Mouse (Mus musculus): ENCODE data around the gene Bik. TPM values are rescaled to one million over a fixed set of nuclear protein-coding genes. Genes with fewer than 3 reads are reported as not detected.
A peak's percentile ranks its signal among the peaks of the same experiment; 100 is the strongest.

Bik gene
- total RNA-seq, 2 experiments from 2014 or later: 8.2 to 9.1 TPM

DNA sequence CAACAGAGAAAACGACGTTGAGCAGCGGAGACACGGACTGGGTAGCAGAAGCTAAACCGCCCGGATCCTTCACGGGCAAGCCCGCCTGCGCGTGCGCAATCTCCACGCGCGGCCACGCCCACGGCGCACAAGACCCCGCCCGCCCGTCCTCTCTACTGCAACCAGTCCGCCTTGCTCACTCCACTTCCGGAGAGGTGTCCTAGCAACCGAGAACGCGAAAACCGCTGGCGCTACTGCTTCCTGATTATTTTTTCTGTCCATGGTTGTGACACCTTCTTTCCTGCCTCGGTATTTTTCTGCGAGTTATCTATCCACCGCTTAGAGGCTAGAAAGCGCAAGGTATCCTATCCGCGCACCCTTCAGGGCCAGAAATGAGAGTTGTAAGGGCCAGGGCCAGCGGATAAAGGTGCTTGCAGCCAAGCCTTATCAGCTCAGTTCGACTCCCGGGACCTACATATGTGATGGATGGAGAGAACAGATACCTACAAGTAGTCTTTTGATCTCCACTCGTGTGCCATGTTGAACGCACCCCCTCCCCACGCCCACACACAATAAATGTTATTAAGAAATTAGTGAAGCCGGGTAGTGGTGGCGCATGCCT is 15.8 kb upstream of the Bik start, which contains the start of gene Ttll1:
TSS of gene Ttll1 (minus strand) at position 89 of the 601 bp plus-strand sequence.
- peak; percentile 89 to 91 for DNase-seq (ENCODE audit: low spot score in 2 of 2)

DNA sequence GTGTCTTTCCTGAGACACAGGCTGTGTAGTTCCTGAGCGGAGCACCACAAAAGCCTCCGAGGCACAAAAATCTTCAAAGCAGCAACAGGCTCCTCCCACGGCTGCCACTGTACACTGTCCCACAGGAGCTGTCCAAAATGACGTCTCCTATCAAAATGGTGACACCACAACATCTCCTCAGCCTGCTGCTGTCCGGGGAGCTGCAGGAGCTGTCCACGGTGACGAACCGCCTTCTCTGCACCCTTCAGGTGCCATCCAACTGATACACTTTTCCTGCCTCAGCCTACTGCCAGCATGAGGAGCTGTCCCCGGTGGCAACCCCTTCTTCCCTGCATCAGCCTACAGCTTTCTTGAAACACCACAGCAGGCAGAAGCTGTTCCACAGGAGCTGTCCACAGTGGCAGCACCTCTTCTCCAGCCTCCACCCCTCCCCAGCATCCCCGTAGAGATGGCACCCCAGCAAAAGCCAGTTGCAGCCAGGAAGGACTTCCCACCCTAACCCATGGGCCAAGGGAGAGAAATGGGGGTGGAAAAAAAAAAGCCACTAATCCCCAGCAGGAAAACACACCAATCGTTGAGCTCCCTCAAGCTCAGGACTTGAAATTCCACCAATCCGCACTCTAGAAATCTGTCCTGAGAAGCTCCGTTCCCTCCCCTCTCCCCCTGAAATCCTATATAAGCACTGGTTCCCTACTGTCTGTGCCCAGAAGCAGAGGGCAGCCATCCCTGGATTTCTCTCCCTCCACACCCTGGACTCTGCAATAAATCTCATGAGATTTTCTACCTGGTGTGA is 14.0 kb upstream of the Bik start:
- no peak for DNase-seq (ENCODE audit: low spot score in 2 of 2)

DNA sequence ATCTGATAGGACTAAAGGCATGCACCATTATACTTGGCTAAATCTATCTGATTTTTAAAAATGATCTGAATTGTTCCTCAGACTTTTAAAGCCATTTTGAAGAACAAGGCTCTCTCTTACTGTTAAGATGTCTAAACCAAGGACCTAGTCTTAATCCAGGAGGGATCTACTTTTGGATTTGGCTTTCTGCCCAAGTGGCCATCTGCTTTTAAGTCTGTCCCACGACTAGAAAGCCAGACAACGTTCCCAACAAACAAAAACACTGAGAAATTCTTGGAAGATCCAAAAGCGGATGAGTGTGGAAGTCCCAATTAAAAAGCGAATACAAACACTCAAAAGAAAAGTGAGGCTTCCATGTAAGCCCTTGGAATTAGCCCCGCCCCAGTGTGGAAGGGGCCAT is 11.6 kb upstream of the Bik start:
- no peak for DNase-seq (ENCODE audit: low spot score in 2 of 2)

- DNase-seq (ENCODE audit: low spot score in 2 of 2): peak in 1 of 2 experiments; percentile 46
These were observed 8.2 kb upstream of the Bik start for GRCm38 (mm10) chr15:83518215-83519048.

- DNase-seq (ENCODE audit: low spot score in 2 of 2): no peak
These were observed 5.7 kb upstream of the Bik start for GRCm38 (mm10) chr15:83520861-83521382.

DNA sequence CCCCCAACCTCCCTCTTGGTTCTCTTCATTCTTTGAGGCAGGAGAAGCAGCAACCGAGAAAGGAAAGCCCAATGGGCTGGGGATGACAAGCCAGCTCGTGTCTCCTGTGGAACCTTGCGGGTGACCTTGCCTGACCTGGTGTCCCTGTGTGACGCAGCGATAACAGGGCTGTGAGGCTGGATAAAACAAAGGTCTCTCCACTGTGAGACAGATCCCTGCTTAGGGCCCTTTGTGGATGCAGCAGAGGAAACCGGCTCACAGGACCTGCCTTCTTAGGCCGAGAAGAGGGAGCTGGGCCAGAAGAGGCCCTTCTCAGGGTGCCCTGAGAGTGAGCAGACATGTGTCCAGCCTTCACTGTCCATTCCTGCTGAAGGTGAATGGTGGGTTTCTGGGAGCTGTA is 3.5 kb upstream of the Bik start:
- no peak for DNase-seq (ENCODE audit: low spot score in 2 of 2)

- DNase-seq (ENCODE audit: low spot score in 2 of 2): no peak
These were observed 2.9 kb upstream of the Bik start for GRCm38 (mm10) chr15:83523638-83524332.

DNA sequence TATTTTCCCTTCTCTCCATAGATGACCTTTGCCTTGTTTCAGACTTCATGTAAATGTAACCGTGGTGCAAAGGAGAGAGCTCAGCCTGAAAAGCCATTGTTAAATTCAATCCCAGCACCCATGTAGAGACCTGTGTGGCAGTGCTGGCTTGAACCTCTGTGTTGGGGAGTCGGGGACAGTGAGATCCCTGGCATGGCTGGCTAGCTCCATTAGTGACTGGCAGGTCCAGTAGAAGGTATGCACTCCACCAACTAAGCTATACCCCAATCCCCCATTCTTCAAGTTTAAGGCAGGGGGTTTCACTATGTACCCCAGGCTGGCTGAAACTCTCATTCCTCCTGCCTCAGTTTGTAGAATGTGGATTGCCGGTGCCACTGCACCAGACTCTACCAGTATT is 2.3 kb upstream of the Bik start:
- DNase-seq (ENCODE audit: low spot score in 2 of 2): no peak

GRCm38 (mm10) chr15:83527092-83527437 is 403 bp downstream of the Bik start:
- no peak for DNase-seq (ENCODE audit: low spot score in 2 of 2)

GRCm38 (mm10) chr15:83527747-83528146 is 1.1 kb downstream of the Bik start:
- no peak for DNase-seq (ENCODE audit: low spot score in 2 of 2)

- no peak for DNase-seq (ENCODE audit: low spot score in 2 of 2)
These were observed 2.2 kb downstream of the Bik start for GRCm38 (mm10) chr15:83528892-83529291.

DNA sequence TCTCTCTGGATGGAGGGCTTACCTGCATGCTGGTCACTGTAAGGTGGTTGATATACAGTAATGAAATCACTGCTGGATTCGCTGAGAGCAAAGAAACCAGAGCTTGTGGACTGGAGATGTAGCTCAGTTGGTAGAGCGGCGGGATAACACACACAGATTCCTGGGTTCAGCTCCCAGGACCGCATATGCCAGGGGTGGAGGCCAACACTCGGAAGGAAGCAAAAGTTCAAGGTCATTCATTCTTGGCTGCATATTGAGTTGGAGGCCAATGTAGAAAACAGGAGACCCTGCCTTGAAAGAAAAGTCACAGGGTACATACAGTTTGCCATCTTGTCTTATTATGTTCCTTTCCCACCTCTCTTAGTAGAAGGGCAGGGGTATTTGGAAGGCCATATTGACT is 3.1 kb downstream of the Bik start:
- no peak for DNase-seq (ENCODE audit: low spot score in 2 of 2)

GRCm38 (mm10) chr15:83530233-83530632 is 3.6 kb downstream of the Bik start:
- no peak for DNase-seq (ENCODE audit: low spot score in 2 of 2)

- DNase-seq (ENCODE audit: low spot score in 2 of 2): no peak
These were observed 4.0 kb downstream of the Bik start for GRCm38 (mm10) chr15:83530688-83531087.

DNA sequence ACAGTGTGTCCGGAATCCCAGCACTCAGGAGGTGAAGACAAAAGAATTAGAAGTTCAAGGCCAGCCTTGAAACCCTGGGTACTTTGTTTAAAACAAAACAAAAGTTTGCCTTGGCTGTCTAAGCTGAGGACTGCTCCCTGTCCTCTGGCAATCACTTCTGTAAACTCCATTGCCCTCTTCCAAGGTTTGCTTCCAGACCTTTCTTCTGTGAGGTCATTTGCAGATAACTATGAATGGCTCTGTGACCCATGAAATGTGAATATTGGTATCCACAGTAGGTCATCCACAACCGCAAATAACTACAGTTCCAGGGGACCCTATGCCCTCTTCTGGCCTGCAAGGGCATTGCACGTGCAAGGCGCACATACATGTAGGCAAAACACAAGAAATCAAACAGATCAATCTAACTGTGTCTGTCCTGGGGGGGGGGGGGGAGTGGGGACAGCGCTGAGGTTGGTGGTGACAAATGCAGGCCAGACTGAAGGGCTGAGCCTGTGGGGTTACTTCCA is 5.4 kb downstream of the Bik start:
- DNase-seq (ENCODE audit: low spot score in 2 of 2): no peak

GRCm38 (mm10) chr15:83532606-83533005 is 5.9 kb downstream of the Bik start:
- DNase-seq (ENCODE audit: low spot score in 2 of 2): no peak

- DNase-seq (ENCODE audit: low spot score in 2 of 2): no peak
These were observed 8.6 kb downstream of the Bik start for GRCm38 (mm10) chr15:83534960-83535889.

DNA sequence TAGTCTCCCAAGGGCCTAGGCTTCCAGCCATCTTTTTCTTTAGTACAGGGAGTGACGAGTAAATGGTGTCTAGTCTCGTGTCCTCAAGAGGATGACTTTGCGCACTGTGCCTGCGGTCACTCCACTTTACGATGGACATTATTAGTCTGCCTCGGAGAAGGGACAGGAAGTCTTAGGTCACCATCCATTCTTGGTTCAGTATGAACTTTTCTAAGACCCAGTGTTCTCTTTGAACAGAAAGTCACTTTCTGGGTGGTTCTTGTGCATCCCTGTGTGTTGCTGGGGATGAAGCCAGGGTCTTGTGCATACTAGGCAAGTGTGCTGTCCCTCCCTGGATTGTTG is 9.2 kb downstream of the Bik start:
- no peak for DNase-seq (ENCODE audit: low spot score in 2 of 2)

DNA sequence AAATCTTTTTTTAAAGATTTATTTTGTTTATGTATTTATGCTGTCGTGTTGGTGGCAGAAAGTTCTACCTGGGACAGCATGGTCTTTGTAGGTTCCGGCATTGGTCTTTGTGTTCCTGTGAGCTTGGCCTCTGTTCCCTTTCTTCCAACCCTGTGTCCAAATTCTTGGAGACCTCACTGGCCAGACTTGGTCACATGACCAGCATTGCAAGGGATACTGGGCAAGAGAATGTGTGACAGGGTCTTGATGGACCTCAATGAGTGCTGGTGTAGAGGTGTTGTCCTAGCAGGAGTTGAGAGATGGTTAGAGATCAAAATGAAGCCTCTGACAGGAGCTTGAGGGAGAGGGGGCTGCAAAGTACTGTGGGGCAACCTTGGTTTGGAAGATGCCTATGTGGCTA is 12.2 kb downstream of the Bik start:
- no peak for DNase-seq (ENCODE audit: low spot score in 2 of 2)

DNA sequence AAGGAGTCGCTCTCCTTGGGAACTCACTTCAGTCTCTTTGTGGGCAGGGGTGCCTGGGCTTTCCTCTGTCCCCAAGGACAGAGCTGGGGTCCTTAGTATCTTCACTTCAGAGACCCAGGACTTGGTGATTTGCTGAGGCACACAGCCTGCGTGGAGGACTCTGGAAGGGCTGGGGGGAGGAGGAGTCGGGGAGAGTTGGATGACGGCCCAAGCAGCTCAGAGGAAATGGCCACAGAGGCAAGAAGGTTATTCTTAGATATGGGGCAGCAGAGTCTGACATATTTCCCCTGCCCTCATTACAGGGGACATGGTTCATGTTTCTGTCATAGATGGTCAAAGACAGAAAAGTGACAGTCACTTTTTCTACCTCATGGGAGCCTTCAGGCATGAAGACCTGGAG is 13.2 kb downstream of the Bik start:
- no peak for DNase-seq (ENCODE audit: low spot score in 2 of 2)

Measured in adrenal gland, postnatal 4 days (tissue).